Mouse (Mus musculus): ENCODE results near the gene Thada.

GRCm38 (mm10) chr17:84158891-84159290, 307.1 kb downstream of the Thada start:
- TF ChIP-seq CTCF (IDR thresholded peaks at IDR 0.05), result no peak
- TF ChIP-seq EP300 (IDR thresholded peaks at IDR 0.05; ENCODE audit: insufficient read depth, low read depth, low read length), result no peak

Data from heart, adult 2 months (tissue).